Mouse (Mus musculus) bone marrow macrophage, adult 2 months (primary cell): Measurements from ENCODE around the gene Itga8.

Experiments
- CTCF ChIP-seq: IDR thresholded peaks from 2 replicates; pipeline ENCODE4 v1.5.1; 2012; ENCODE audit warnings: low read depth, mild to moderate bottlenecking, low read length, moderate library complexity
- POLR2A ChIP-seq: IDR thresholded peaks from 2 replicates; pipeline ENCODE4 v1.6.1; 2012; ENCODE audit warnings: mild to moderate bottlenecking, low read depth, low read length, borderline replicate concordance

- no peak for TF ChIP-seq CTCF
- no peak for TF ChIP-seq POLR2A
Measured at GRCm38 (mm10) chr2:12328355-12329067, 26.8 kb upstream of the Itga8 start.
